Mouse (Mus musculus) liver, postnatal 0 days (tissue): ENCODE data around the gene Ech1. TPM values are rescaled to one million over a fixed set of nuclear protein-coding genes. Genes with fewer than 3 reads are reported as not detected.

ENCODE experiments used
- ATAC-seq: fragments of 200-750 bp; cut with Nextera tagmentation; 2 replicates; pipeline ENCODE4 v1.8.0; 2017; ENCODE audit warnings: mild to moderate bottlenecking, moderate library complexity
- DNase-seq: peaks from one replicate; pipeline ENCODE4 v3.0.0-alpha.2; 2016
- H3K27ac ChIP-seq: fragments of 300-500 bp; sonication (generic); 2 replicates; pipeline ENCODE4 v1.5.1; 2014; ENCODE audit warnings: antibody characterized with exemption, moderate library complexity, mild to moderate bottlenecking, low read depth
- H3K27me3 ChIP-seq: fragments of 300-500 bp; sonication (generic); 2 replicates; pipeline ENCODE4 v1.6.1; 2014; ENCODE audit warnings: low read length, control low read depth, mixed read lengths; ENCODE audit not compliant: insufficient read depth
- H3K36me3 ChIP-seq: fragments of 300-500 bp; sonication (generic); replicated peaks from 2 replicates; pipeline ENCODE4 v1.6.1; 2014; ENCODE audit warnings: mild to moderate bottlenecking, control low read depth, low read length, moderate library complexity, mixed read lengths; ENCODE audit not compliant: insufficient read depth
- H3K4me1 ChIP-seq: fragments of 300-500 bp; sonication (generic); 2 replicates; pipeline ENCODE4 v1.6.1; 2014; ENCODE audit warnings: antibody characterized with exemption, mild to moderate bottlenecking, control low read depth; ENCODE audit not compliant: insufficient read depth
- H3K4me2 ChIP-seq: fragments of 300-500 bp; sonication (generic); 2 replicates; pipeline ENCODE4 v1.6.1; 2014; ENCODE audit warnings: low read depth, mild to moderate bottlenecking, low read length, moderate library complexity, mixed read lengths
- H3K4me3 ChIP-seq: fragments of 300-500 bp; sonication (generic); 2 replicates; pipeline ENCODE4 v1.5.1; 2014; ENCODE audit warnings: low read depth, low read length
- H3K9ac ChIP-seq: fragments of 300-500 bp; sonication (generic); replicated peaks from 2 replicates; pipeline ENCODE4 v1.6.1; 2014; ENCODE audit warnings: mild to moderate bottlenecking, moderate library complexity
- H3K9me3 ChIP-seq: fragments of 300-500 bp; sonication (generic); 2 replicates; pipeline ENCODE4 v1.6.1; 2016; ENCODE audit warnings: mild to moderate bottlenecking, control low read depth, low read length, mixed read lengths
- CTCF ChIP-seq: sonication (generic); IDR thresholded peaks from 2 replicates; pipeline ENCODE4 v1.5.1; 2016; ENCODE audit warnings: antibody characterized with exemption, low read depth
- EP300 ChIP-seq: IDR thresholded peaks from 2 replicates; pipeline ENCODE4 v1.6.1; 2016; ENCODE audit warnings: antibody characterized with exemption, low read depth, mild to moderate bottlenecking
- WGBS: fragments of 180-500 bp; shearing (Covaris S2); extraction: QIAGEN DNeasy Blood & Tissue Kit; methylation state at CpG from one replicate; pipeline ENCODE4 v1.1.7; 2014; ENCODE audit not compliant: insufficient replicate concordance; 5-methylcytosine and 5-hydroxymethylcytosine counted together
- polyA plus RNA-seq: library from polyadenylated mRNA; unstranded; fragments of >200 nt; fragmentation: Nextera tagmentation; extraction: Ambion mirVana; gene quantifications from 2 replicates; pipeline ENCODE4 v1.2.1, GENCODE M21; 2015

Gene Ech1
- polyA plus RNA-seq, 1 experiment from 2014 or later = 566 TPM

DNA sequence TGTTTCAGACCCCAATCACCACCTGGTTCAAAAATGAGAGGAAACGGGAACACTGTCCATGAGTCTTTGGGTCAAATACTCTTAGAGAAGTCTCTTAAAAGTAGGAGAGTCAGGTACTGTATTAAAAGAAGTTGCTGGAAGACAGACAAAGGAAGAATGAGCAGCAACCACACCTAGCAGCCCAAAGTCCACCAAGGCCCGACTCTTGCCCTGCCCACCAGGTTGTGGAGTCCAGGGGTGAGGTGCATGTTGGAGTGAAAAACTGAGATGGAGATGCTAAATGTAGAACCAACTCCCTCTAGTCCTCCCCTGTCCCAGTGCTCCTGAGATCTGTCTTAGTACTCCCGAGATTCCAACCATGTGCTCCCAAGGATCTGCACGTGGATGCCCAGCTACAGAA lies 25.6 kb downstream of the Ech1 start:
- H3K27ac ChIP-seq = no peak overlapping the region
- no peak overlapping the region for H3K4me3 ChIP-seq
- no peak overlapping the region for H3K4me2 ChIP-seq
- DNase-seq = no peak
- no peak overlapping the region for H3K9ac ChIP-seq
- no peaks in the 10 kb centered on the region for H3K4me1 ChIP-seq
- no peaks in the 10 kb centered on the region for H3K27me3 ChIP-seq
- TF ChIP-seq CTCF = no peak
- no peak for TF ChIP-seq EP300
- H3K36me3 ChIP-seq = no peaks in the 10 kb centered on the region
- no peaks in the 10 kb centered on the region for H3K9me3 ChIP-seq
- 77% methylated on average over 4 of the region's 4 CpGs for WGBS
- no peak for ATAC-seq

GRCm38 (mm10) chr7:28859953-28860352 lies 34.9 kb downstream of the Ech1 start:
- peak; percentile 83 for ATAC-seq
- 89% methylated on average over 2 of the region's 2 CpGs for WGBS
- Histone ChIP-seq H3K4me3 (no peak overlapping the region), H3K36me3 (no peaks in the 10 kb centered on the region), H3K9me3 (no peaks in the 10 kb centered on the region; the same call in 1 of the 2 replicates), H3K4me2 (no peak overlapping the region), H3K27ac (no peak overlapping the region), H3K9ac (no peak overlapping the region), H3K27me3 (no peaks in the 10 kb centered on the region), H3K4me1 (no peaks in the 10 kb centered on the region)
- DNase-seq = no peak
- TF ChIP-seq EP300 = no peak

DNA sequence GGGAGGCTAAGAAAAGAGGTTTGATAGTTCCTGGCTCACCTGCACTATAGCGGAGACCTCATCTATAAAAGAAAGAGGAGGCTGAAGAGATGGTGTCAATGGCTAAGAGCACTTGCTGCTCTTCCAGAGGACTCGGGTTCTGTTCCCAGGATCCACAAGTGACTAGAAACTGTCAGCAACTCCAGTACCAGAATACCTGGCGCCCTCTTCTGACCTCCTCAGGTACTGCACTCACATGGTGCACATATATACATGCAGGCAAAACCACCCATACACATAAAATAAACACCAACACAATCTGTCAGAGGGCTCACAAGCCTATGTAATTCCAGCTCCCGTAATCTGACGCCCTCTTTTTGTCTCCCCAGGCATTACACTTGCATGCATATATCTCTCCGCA lies 35.9 kb downstream of the Ech1 start:
- Histone ChIP-seq H3K36me3 (no peaks in the 10 kb centered on the region), H3K27ac (no peak overlapping the region), H3K9ac (no peak overlapping the region), H3K9me3 (no peaks in the 10 kb centered on the region; the same call in 1 of the 2 replicates), H3K4me1 (0 out of 2 replicates have a peak, but pooled peaks cover 6% of the 10 kb centered on the region), H3K27me3 (no peaks in the 10 kb centered on the region), H3K4me3 (no peak overlapping the region), H3K4me2 (no peak overlapping the region)
- DNase-seq = no peak
- no peak for ATAC-seq
- 79% methylated on average over 6 of the region's 6 CpGs for WGBS
- TF ChIP-seq CTCF = peak; percentile 49
- TF ChIP-seq EP300 = no peak

GRCm38 (mm10) chr7:28862817-28863499 lies 37.9 kb downstream of the Ech1 start:
- no peak overlapping the region for H3K27ac ChIP-seq
- no peak for TF ChIP-seq CTCF
- no peak for TF ChIP-seq EP300
- H3K4me1 ChIP-seq = peaks cover 9% of the 10 kb centered on the region; the same call in 1 of the 2 replicates
- ATAC-seq (no peak), DNase-seq (no peak)
- H3K9me3 ChIP-seq = no peaks in the 10 kb centered on the region; the same call in 1 of the 2 replicates
- H3K36me3 ChIP-seq = no peaks in the 10 kb centered on the region
- H3K4me2 ChIP-seq = no peak overlapping the region
- no peak overlapping the region for H3K9ac ChIP-seq
- WGBS = 73% methylated on average over 15 of the region's 15 CpGs
- no peaks in the 10 kb centered on the region for H3K27me3 ChIP-seq
- no peak overlapping the region for H3K4me3 ChIP-seq

DNA sequence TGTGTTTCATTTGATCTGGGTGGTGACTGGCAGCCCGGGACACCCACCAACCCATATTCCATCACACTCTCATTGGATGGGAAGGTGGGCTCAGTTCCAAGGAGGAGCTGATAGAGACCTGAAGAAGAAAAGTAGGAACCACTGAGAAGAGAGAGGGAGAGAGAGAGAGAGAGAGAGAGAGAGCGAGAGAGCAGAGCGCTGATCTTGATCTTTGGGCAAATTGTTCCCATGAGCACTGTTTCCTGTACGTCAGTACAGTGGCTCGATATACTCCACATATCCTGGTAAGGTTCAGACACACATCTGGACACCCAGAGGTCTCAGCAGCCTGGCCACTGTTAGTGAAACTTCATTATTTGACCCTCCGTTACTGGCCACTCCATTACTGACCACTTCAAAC lies 38.5 kb downstream of the Ech1 start, which contains the start of gene Lgals7:
Gene Lgals7, plus strand, starts transcription at position 314 of the 400 bp plus-strand sequence.
- 78% methylated on average over 6 of the region's 6 CpGs for WGBS
- DNase-seq (no peak), ATAC-seq (no peak)
- no peaks in the 10 kb centered on the region for H3K27me3 ChIP-seq
- no peak within 1 kb of the TSS for H3K4me2 ChIP-seq
- no peaks in the 10 kb centered on the region for H3K36me3 ChIP-seq
- H3K4me3 ChIP-seq = no peak within 1 kb of the TSS
- no peak within 1 kb of the TSS for H3K9ac ChIP-seq
- TF ChIP-seq CTCF (no peak), EP300 (no peak)
- H3K27ac ChIP-seq = no peak within 1 kb of the TSS
- H3K4me1 ChIP-seq = peaks cover 9% of the 10 kb centered on the region; the same call in 1 of the 2 replicates
- H3K9me3 ChIP-seq = no peaks in the 10 kb centered on the region; the same call in 1 of the 2 replicates

- DNase-seq (no peak), ATAC-seq (no peak)
- 63% methylated on average over 9 of the region's 9 CpGs for WGBS
- H3K9ac ChIP-seq = no peak overlapping the region
- H3K4me3 ChIP-seq = no peak overlapping the region
- no peak overlapping the region for H3K4me2 ChIP-seq
- H3K4me1 ChIP-seq = peaks cover 9% of the 10 kb centered on the region; the same call in 1 of the 2 replicates
- TF ChIP-seq EP300 (no peak), CTCF (no peak)
- no peak overlapping the region for H3K27ac ChIP-seq
- no peaks in the 10 kb centered on the region for H3K27me3 ChIP-seq
- no peaks in the 10 kb centered on the region for H3K36me3 ChIP-seq
- no peaks in the 10 kb centered on the region; the same call in 1 of the 2 replicates for H3K9me3 ChIP-seq
These were observed 39.3 kb downstream of the Ech1 start for GRCm38 (mm10) chr7:28864288-28864750.
